Mouse (Mus musculus) neutrophil, adult 5-6 weeks (primary cell): ENCODE measurements around the gene Ankle1. TPM values are rescaled to one million over a fixed set of nuclear protein-coding genes. Genes with fewer than 3 reads are reported as not detected.

Experiments used
- total RNA-seq: library from RNA; stranded (forward); fragments of 200-1000 nt; gene quantifications from 2 replicates; pipeline ENCODE4 v1.2.3, GENCODE M21; 2017

Ankle1 gene
- total RNA-seq, 1 experiment from 2014 or later, result not detected

Other genes starting within 250 kb of the Ankle1 start
- gene Myo9b, start 133.3 kb upstream of the Ankle1 start, total RNA-seq, result 121 and 130 TPM in 2 replicates
- gene Haus8, start 133.1 kb upstream of the Ankle1 start, total RNA-seq, result 75.3 and 89.4 TPM in 2 replicates
- 160 and 172 TPM in 2 replicates for gene Use1, start 39.2 kb upstream of the Ankle1 start, total RNA-seq
- gene Ocel1, start 34.7 kb upstream of the Ankle1 start, total RNA-seq, result 31.3 and 46.7 TPM in 2 replicates
- 8.6 and 9.2 TPM in 2 replicates for gene Nr2f6, start 24.1 kb upstream of the Ankle1 start, total RNA-seq
- gene Ushbp1, start 10.2 kb upstream of the Ankle1 start, total RNA-seq, result not detected in 2 replicates
- 57.7 and 63.6 TPM in 2 replicates for gene Babam1, start 9.1 kb upstream of the Ankle1 start, total RNA-seq
- 7.8 and 11.0 TPM in 2 replicates for gene Abhd8, start 57.6 kb downstream of the Ankle1 start, total RNA-seq
- gene Mrpl34, start 58.9 kb downstream of the Ankle1 start, total RNA-seq, result 18.0 and 19.5 TPM in 2 replicates
- gene Dda1, start 63.2 kb downstream of the Ankle1 start, total RNA-seq, result 29.2 and 34.6 TPM in 2 replicates
- gene Ano8, start 80.0 kb downstream of the Ankle1 start, total RNA-seq, result 6.1 and 8.5 TPM in 2 replicates
- gene Gtpbp3, start 82.1 kb downstream of the Ankle1 start, total RNA-seq, result 15.2 and 19.7 TPM in 2 replicates
- gene Plvap, start 105.7 kb downstream of the Ankle1 start, total RNA-seq, result not detected in 2 replicates
- not detected in 2 replicates for gene Ccdc194, start 119.7 kb downstream of the Ankle1 start, total RNA-seq
- 7.6 and 18.4 TPM in 2 replicates for gene Bst2, start 131.4 kb downstream of the Ankle1 start, total RNA-seq
- gene Mvb12a, start 136.9 kb downstream of the Ankle1 start, total RNA-seq, result 35.4 and 39.8 TPM in 2 replicates
- 0.25 and 0.58 TPM in 2 replicates for gene Tmem221, start 152.9 kb downstream of the Ankle1 start, total RNA-seq
- gene Nxnl1, start 160.6 kb downstream of the Ankle1 start, total RNA-seq, result not detected in 2 replicates
- gene Slc27a1, start 162.9 kb downstream of the Ankle1 start, total RNA-seq, result 3.4 and 5.7 TPM in 2 replicates
- 45.6 and 55.1 TPM in 2 replicates for gene Pgls, start 186.2 kb downstream of the Ankle1 start, total RNA-seq
- gene Fam129c, start 191.6 kb downstream of the Ankle1 start, total RNA-seq, result 94.7 and 127 TPM in 2 replicates
- gene Colgalt1, start 205.0 kb downstream of the Ankle1 start, total RNA-seq, result 92.2 and 92.5 TPM in 2 replicates